Mouse (Mus musculus): ENCODE data around the gene Ovgp1. TPM values are rescaled to one million over a fixed set of nuclear protein-coding genes. Genes with fewer than 3 reads are reported as not detected.
"Not testable (repeated sequence)": the region's sequence is repeated elsewhere in the genome, so short reads cannot be mapped to it uniquely, and the experiment has no call there.

Gene Ovgp1
- polyA plus RNA-seq, 1 experiment from 2014 or later, result 2.0 TPM

GRCm38 (mm10) chr3:106003360-106003759, 29.8 kb downstream of the Ovgp1 start:
- ATAC-seq (replicated peaks; ENCODE audit: insufficient number of reproducible peaks, low FRiP score, low TSS enrichment); H3K27me3 ChIP-seq (ENCODE audit: control insufficient read depth, insufficient read depth, low read length); H3K4me2 ChIP-seq; H3K9me3 ChIP-seq (replicated peaks; ENCODE audit: control insufficient read depth, low read length); H3K4me3 ChIP-seq (ENCODE audit: low read depth, low read length); H3K9ac ChIP-seq (ENCODE audit: low read depth, low read length); H3K27ac ChIP-seq (ENCODE audit: low read depth, low read length); H3K4me1 ChIP-seq (ENCODE audit: control insufficient read depth, insufficient read depth, low read length); H3K36me3 ChIP-seq (ENCODE audit: control insufficient read depth, insufficient read depth, low read length): not testable (repeated sequence)
- 57% methylated on average over 10 of the region's 10 CpGs for WGBS (ENCODE audit: insufficient replicate concordance)

GRCm38 (mm10) chr3:106014546-106014945, 41.0 kb downstream of the Ovgp1 start, which contains the start of gene Pifo:
Gene Pifo, minus strand, starts transcription at chr3:106014646.
- Histone ChIP-seq H3K9me3 (replicated peaks; ENCODE audit: control insufficient read depth, low read length) (no peaks in the 10 kb centered on the region), H3K4me3 (ENCODE audit: low read depth, low read length) (no peak within 1 kb of the TSS), H3K27me3 (ENCODE audit: control insufficient read depth, insufficient read depth, low read length) (no peaks in the 10 kb centered on the region), H3K36me3 (ENCODE audit: control insufficient read depth, insufficient read depth, low read length) (no peaks in the 10 kb centered on the region), H3K4me2 (no peak within 1 kb of the TSS), H3K27ac (ENCODE audit: low read depth, low read length) (no peak within 1 kb of the TSS), H3K4me1 (ENCODE audit: control insufficient read depth, insufficient read depth, low read length) (no peaks in the 10 kb centered on the region), H3K9ac (ENCODE audit: low read depth, low read length) (no peak within 1 kb of the TSS)
- 81% methylated on average over 2 of the region's 2 CpGs for WGBS (ENCODE audit: insufficient replicate concordance)
- ATAC-seq (replicated peaks; ENCODE audit: insufficient number of reproducible peaks, low FRiP score, low TSS enrichment), result no peak

GRCm38 (mm10) chr3:106021840-106022239, 48.3 kb downstream of the Ovgp1 start:
- no peak for ATAC-seq (replicated peaks; ENCODE audit: insufficient number of reproducible peaks, low FRiP score, low TSS enrichment)
- Histone ChIP-seq H3K27ac (ENCODE audit: low read depth, low read length) (no peak overlapping the region), H3K36me3 (ENCODE audit: control insufficient read depth, insufficient read depth, low read length) (no peaks in the 10 kb centered on the region), H3K27me3 (ENCODE audit: control insufficient read depth, insufficient read depth, low read length) (no peaks in the 10 kb centered on the region), H3K9ac (ENCODE audit: low read depth, low read length) (no peak overlapping the region), H3K9me3 (replicated peaks; ENCODE audit: control insufficient read depth, low read length) (no peaks in the 10 kb centered on the region), H3K4me3 (ENCODE audit: low read depth, low read length) (no peak overlapping the region), H3K4me1 (ENCODE audit: control insufficient read depth, insufficient read depth, low read length) (no peaks in the 10 kb centered on the region), H3K4me2 (no peak overlapping the region)

GRCm38 (mm10) chr3:106024135-106024534, 50.6 kb downstream of the Ovgp1 start:
- H3K4me1 ChIP-seq (ENCODE audit: control insufficient read depth, insufficient read depth, low read length), result no peaks in the 10 kb centered on the region
- H3K27me3 ChIP-seq (ENCODE audit: control insufficient read depth, insufficient read depth, low read length), result no peaks in the 10 kb centered on the region
- no peak for ATAC-seq (replicated peaks; ENCODE audit: insufficient number of reproducible peaks, low FRiP score, low TSS enrichment)
- H3K27ac ChIP-seq (ENCODE audit: low read depth, low read length), result no peak overlapping the region
- no peak overlapping the region for H3K4me2 ChIP-seq
- no peaks in the 10 kb centered on the region for H3K36me3 ChIP-seq (ENCODE audit: control insufficient read depth, insufficient read depth, low read length)
- H3K4me3 ChIP-seq (ENCODE audit: low read depth, low read length), result no peak overlapping the region
- 87% methylated on average over 2 of the region's 2 CpGs for WGBS (ENCODE audit: insufficient replicate concordance)
- no peaks in the 10 kb centered on the region for H3K9me3 ChIP-seq (replicated peaks; ENCODE audit: control insufficient read depth, low read length)
- no peak overlapping the region for H3K9ac ChIP-seq (ENCODE audit: low read depth, low read length)

- no peak within 1 kb of the TSS for H3K27ac ChIP-seq (ENCODE audit: low read depth, low read length)
- no peak within 1 kb of the TSS for H3K4me2 ChIP-seq
- 63% methylated on average over 1 of the region's 1 CpGs for WGBS (ENCODE audit: insufficient replicate concordance)
- no peaks in the 10 kb centered on the region for H3K4me1 ChIP-seq (ENCODE audit: control insufficient read depth, insufficient read depth, low read length)
- H3K4me3 ChIP-seq (ENCODE audit: low read depth, low read length), result no peak within 1 kb of the TSS
- no peaks in the 10 kb centered on the region for H3K27me3 ChIP-seq (ENCODE audit: control insufficient read depth, insufficient read depth, low read length)
- no peaks in the 10 kb centered on the region for H3K36me3 ChIP-seq (ENCODE audit: control insufficient read depth, insufficient read depth, low read length)
- ATAC-seq (replicated peaks; ENCODE audit: insufficient number of reproducible peaks, low FRiP score, low TSS enrichment), result no peak
- no peaks in the 10 kb centered on the region for H3K9me3 ChIP-seq (replicated peaks; ENCODE audit: control insufficient read depth, low read length)
- no peak within 1 kb of the TSS for H3K9ac ChIP-seq (ENCODE audit: low read depth, low read length)
Observed at GRCm38 (mm10) chr3:106032781-106033180, 59.3 kb downstream of the Ovgp1 start, which contains the start of gene Chil5. Gene Chil5, minus strand, starts transcription at chr3:106032814.

Other genes with a start within 250 kb of the Ovgp1 start
- gene Rap1a, start 172.4 kb upstream of the Ovgp1 start, polyA plus RNA-seq (2014; fragmentation: Nextera tagmentation; extraction: Ambion mirVana), result 72.6 and 77.5 TPM in 2 replicates
- 0.10 TPM in 1 of 2 replicates, not detected in the other for gene Adora3, start 102.9 kb upstream of the Ovgp1 start, polyA plus RNA-seq (2014; fragmentation: Nextera tagmentation; extraction: Ambion mirVana)
- gene Tmigd3, start 102.8 kb upstream of the Ovgp1 start, polyA plus RNA-seq (2014; fragmentation: Nextera tagmentation; extraction: Ambion mirVana), result 0.33 and 0.46 TPM in 2 replicates
- gene I830077J02Rik, start 41.0 kb upstream of the Ovgp1 start, polyA plus RNA-seq (2014; fragmentation: Nextera tagmentation; extraction: Ambion mirVana), result 2.6 and 2.9 TPM in 2 replicates
- gene Wdr77, start 14.3 kb upstream of the Ovgp1 start, polyA plus RNA-seq (2014; fragmentation: Nextera tagmentation; extraction: Ambion mirVana), result 93.4 and 94.0 TPM in 2 replicates
- gene Atp5f1, start 13.6 kb upstream of the Ovgp1 start, polyA plus RNA-seq (2014; fragmentation: Nextera tagmentation; extraction: Ambion mirVana), result 765 and 827 TPM in 2 replicates
- gene Pifo, start 40.9 kb downstream of the Ovgp1 start, polyA plus RNA-seq (2014; fragmentation: Nextera tagmentation; extraction: Ambion mirVana), result 0.24 TPM in 1 of 2 replicates, not detected in the other
- not detected in 2 replicates for gene Chil5, start 59.1 kb downstream of the Ovgp1 start, polyA plus RNA-seq (2014; fragmentation: Nextera tagmentation; extraction: Ambion mirVana)
- 0.19 and 0.48 TPM in 2 replicates for gene Chia1, start 139.5 kb downstream of the Ovgp1 start, polyA plus RNA-seq (2014; fragmentation: Nextera tagmentation; extraction: Ambion mirVana)
- not detected in 2 replicates for gene Chil3, start 193.9 kb downstream of the Ovgp1 start, polyA plus RNA-seq (2014; fragmentation: Nextera tagmentation; extraction: Ambion mirVana)
- not detected in 2 replicates for gene Chil4, start 245.8 kb downstream of the Ovgp1 start, polyA plus RNA-seq (2014; fragmentation: Nextera tagmentation; extraction: Ambion mirVana)

All from heart, embryonic 11.5 days (tissue).